Mouse (Mus musculus): Measurements from ENCODE around the gene Vmn1r177. TPM values are rescaled to one million over a fixed set of nuclear protein-coding genes. Genes with fewer than 3 reads are reported as not detected.
"Not testable (repeated sequence)": the region's sequence is repeated elsewhere in the genome, so short reads cannot be mapped to it uniquely, and the experiment has no call there.

Vmn1r177 gene
- total RNA-seq (2014; rRNA removed) (not detected in 2 replicates), polyA plus RNA-seq (2015; fragmentation: Nextera tagmentation; extraction: Ambion mirVana) (not detected in 2 replicates)

DNA sequence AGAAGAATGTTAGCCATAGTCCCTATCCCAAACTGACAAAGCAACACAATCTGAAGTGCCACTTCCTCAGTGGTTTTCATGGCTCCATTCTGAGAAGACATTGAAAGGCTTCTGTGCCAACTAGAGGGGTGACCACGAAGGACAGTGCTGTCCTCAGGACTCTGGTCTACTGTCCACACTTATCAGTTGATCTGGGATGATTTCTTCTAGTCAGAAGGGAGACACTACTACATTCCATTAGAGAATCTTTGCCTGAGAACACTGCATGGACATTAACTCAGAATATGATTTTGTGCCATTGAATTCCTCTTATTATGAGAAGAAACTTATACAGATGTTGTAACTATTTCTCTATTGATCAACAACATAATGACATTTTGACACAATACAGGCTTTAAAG is at the start of gene Vmn1r177:
Gene Vmn1r177, minus strand, starts transcription at position 101 of the 400 bp plus-strand sequence.
- H3K27me3 ChIP-seq (ENCODE audit: insufficient read depth, low read length); H3K36me3 ChIP-seq (ENCODE audit: insufficient read depth); DNase-seq; H3K9me3 ChIP-seq (ENCODE audit: low read length); H3K27ac ChIP-seq (ENCODE audit: low read depth, low read length); ATAC-seq; H3K4me3 ChIP-seq (ENCODE audit: low read depth, low read length); H3K4me2 ChIP-seq (ENCODE audit: low read depth); H3K4me1 ChIP-seq (ENCODE audit: insufficient read depth); H3K9ac ChIP-seq: not testable (repeated sequence)
- WGBS: 15% methylated on average over 1 of the region's 1 CpGs

DNA sequence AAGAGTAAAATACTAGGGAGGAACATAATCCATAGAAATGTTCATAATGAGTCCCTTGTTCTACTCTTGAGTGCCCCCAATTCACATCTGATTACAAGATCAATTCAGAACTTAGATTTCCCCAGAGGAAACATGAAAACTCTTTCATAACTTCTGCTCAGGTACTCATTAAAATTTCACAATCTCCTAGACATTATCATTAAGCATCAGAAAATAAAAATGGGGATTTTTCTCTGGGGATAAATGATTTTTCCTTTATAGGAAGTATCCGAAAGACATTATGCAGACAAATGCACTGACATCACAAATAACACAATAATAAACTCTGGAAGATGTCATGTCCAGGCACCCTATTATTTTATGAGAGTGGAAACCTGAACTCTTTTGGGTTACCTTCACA is 25.5 kb upstream of the Vmn1r177 start, which contains the start of gene Vmn1r178:
Gene Vmn1r178, plus strand, starts transcription at position 301 of the 400 bp plus-strand sequence.
- no peaks in the 10 kb centered on the region for H3K4me1 ChIP-seq (ENCODE audit: insufficient read depth)
- H3K9me3 ChIP-seq (ENCODE audit: low read length): no peaks in the 10 kb centered on the region
- DNase-seq: no peak
- TF ChIP-seq CTCF (IDR thresholded peaks at IDR 0.05; ENCODE audit: low read depth): no peak
- H3K27ac ChIP-seq (ENCODE audit: low read depth, low read length): no peak within 1 kb of the TSS
- no peak for ATAC-seq
- no peak within 1 kb of the TSS for H3K4me3 ChIP-seq (ENCODE audit: low read depth, low read length)
- 83% methylated on average over 1 of the region's 1 CpGs for WGBS
- no peak within 1 kb of the TSS for H3K9ac ChIP-seq
- no peaks in the 10 kb centered on the region for H3K36me3 ChIP-seq (ENCODE audit: insufficient read depth)
- H3K27me3 ChIP-seq (ENCODE audit: insufficient read depth, low read length): no peaks in the 10 kb centered on the region
- no peak within 1 kb of the TSS for H3K4me2 ChIP-seq (ENCODE audit: low read depth)

DNA sequence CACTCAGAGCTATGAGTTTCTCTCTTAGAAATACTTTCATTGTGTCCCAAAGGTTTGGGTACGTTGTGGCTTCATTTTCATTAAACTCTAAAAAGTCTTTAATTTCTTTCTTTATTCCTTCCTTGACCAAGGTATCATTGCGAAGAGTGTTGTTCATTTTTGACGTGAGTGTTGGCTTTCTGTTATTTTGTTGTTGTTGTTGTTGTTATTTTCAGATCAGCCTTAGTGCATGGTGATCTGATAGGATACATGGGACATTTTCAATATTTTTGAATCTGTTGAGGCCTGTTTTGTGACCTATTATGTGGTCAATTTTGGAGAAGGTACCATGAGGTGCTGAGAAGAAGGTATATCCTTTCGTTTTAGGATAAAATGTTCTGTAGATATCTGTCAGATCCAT is 10.7 kb upstream of the Vmn1r177 start:
- H3K4me2 ChIP-seq (ENCODE audit: low read depth); H3K9me3 ChIP-seq (ENCODE audit: low read length); ATAC-seq; H3K9ac ChIP-seq; H3K4me1 ChIP-seq (ENCODE audit: insufficient read depth); H3K27ac ChIP-seq (ENCODE audit: low read depth, low read length); H3K27me3 ChIP-seq (ENCODE audit: insufficient read depth, low read length); H3K36me3 ChIP-seq (ENCODE audit: insufficient read depth); DNase-seq; H3K4me3 ChIP-seq (ENCODE audit: low read depth, low read length): not testable (repeated sequence)
- 53% methylated on average over 3 of the region's 4 CpGs for WGBS

DNA sequence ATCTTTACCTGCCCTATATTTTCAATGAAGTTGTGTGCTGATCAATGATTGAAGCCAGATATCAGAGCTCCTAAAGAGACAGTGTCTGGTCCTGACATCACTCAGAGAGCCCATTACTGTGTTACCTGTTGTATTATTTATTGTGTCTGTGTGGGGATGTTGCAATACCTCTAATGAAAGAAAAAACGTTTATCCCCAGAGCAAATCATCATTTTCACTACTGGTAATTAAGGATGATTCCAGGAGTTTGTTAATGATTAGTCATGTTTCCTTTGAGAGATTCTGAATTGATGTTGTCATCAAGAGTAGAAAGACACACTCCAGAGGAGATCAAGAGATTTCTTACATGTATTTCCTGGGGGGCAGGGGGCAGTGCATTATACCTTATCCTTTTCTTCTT is 29.0 kb downstream of the Vmn1r177 start, which contains the start of gene Vmn1r176:
Gene Vmn1r176, minus strand, starts transcription at position 101 of the 400 bp plus-strand sequence.
- H3K4me1 ChIP-seq (ENCODE audit: insufficient read depth); H3K9ac ChIP-seq; H3K36me3 ChIP-seq (ENCODE audit: insufficient read depth); DNase-seq; H3K27me3 ChIP-seq (ENCODE audit: insufficient read depth, low read length); H3K4me2 ChIP-seq (ENCODE audit: low read depth); H3K27ac ChIP-seq (ENCODE audit: low read depth, low read length); ATAC-seq; H3K4me3 ChIP-seq (ENCODE audit: low read depth, low read length); H3K9me3 ChIP-seq (ENCODE audit: low read length): not testable (repeated sequence)
- WGBS: no CpG with 5 or more reads among the region's 1 CpGs

Other genes with a start within 250 kb of the Vmn1r177 start
- not detected in 2 replicates for gene Vmn1r171, start 235.7 kb downstream of the Vmn1r177 start, total RNA-seq (2014; rRNA removed)
- gene Vmn1r171, start 235.7 kb downstream of the Vmn1r177 start, polyA plus RNA-seq (2015; fragmentation: Nextera tagmentation; extraction: Ambion mirVana): not detected in 2 replicates
- gene Vmn1r172, start 208.1 kb downstream of the Vmn1r177 start, total RNA-seq (2014; rRNA removed): not detected in 2 replicates
- gene Vmn1r172, start 208.1 kb downstream of the Vmn1r177 start, polyA plus RNA-seq (2015; fragmentation: Nextera tagmentation; extraction: Ambion mirVana): not detected in 2 replicates
- not detected in 2 replicates for gene Vmn1r173, start 165.7 kb downstream of the Vmn1r177 start, total RNA-seq (2014; rRNA removed)
- not detected in 2 replicates for gene Vmn1r173, start 165.7 kb downstream of the Vmn1r177 start, polyA plus RNA-seq (2015; fragmentation: Nextera tagmentation; extraction: Ambion mirVana)
- not detected in 2 replicates for gene Vmn1r174, start 114.2 kb downstream of the Vmn1r177 start, total RNA-seq (2014; rRNA removed)
- gene Vmn1r174, start 114.2 kb downstream of the Vmn1r177 start, polyA plus RNA-seq (2015; fragmentation: Nextera tagmentation; extraction: Ambion mirVana): not detected in 2 replicates
- gene Vmn1r175, start 55.8 kb downstream of the Vmn1r177 start, total RNA-seq (2014; rRNA removed): not detected in 2 replicates
- gene Vmn1r175, start 55.8 kb downstream of the Vmn1r177 start, polyA plus RNA-seq (2015; fragmentation: Nextera tagmentation; extraction: Ambion mirVana): not detected in 2 replicates
- gene Vmn1r176, start 29.1 kb downstream of the Vmn1r177 start, total RNA-seq (2014; rRNA removed): not detected in 2 replicates
- gene Vmn1r176, start 29.1 kb downstream of the Vmn1r177 start, polyA plus RNA-seq (2015; fragmentation: Nextera tagmentation; extraction: Ambion mirVana): not detected in 2 replicates
- gene Vmn1r178, start 25.6 kb upstream of the Vmn1r177 start, total RNA-seq (2014; rRNA removed): not detected in 2 replicates
- gene Vmn1r178, start 25.6 kb upstream of the Vmn1r177 start, polyA plus RNA-seq (2015; fragmentation: Nextera tagmentation; extraction: Ambion mirVana): not detected in 2 replicates
- gene Vmn1r179, start 60.5 kb upstream of the Vmn1r177 start, total RNA-seq (2014; rRNA removed): not detected in 2 replicates
- not detected in 2 replicates for gene Vmn1r179, start 60.5 kb upstream of the Vmn1r177 start, polyA plus RNA-seq (2015; fragmentation: Nextera tagmentation; extraction: Ambion mirVana)
- gene Vmn1r180, start 84.2 kb upstream of the Vmn1r177 start, total RNA-seq (2014; rRNA removed): not detected in 2 replicates
- not detected in 2 replicates for gene Vmn1r180, start 84.2 kb upstream of the Vmn1r177 start, polyA plus RNA-seq (2015; fragmentation: Nextera tagmentation; extraction: Ambion mirVana)
- not detected in 2 replicates for gene Vmn1r181, start 108.2 kb upstream of the Vmn1r177 start, total RNA-seq (2014; rRNA removed)
- gene Vmn1r181, start 108.2 kb upstream of the Vmn1r177 start, polyA plus RNA-seq (2015; fragmentation: Nextera tagmentation; extraction: Ambion mirVana): not detected in 2 replicates
- gene V1rd19, start 135.2 kb upstream of the Vmn1r177 start, total RNA-seq (2014; rRNA removed): not detected in 2 replicates
- not detected in 2 replicates for gene V1rd19, start 135.2 kb upstream of the Vmn1r177 start, polyA plus RNA-seq (2015; fragmentation: Nextera tagmentation; extraction: Ambion mirVana)
- gene Vmn1r183, start 186.8 kb upstream of the Vmn1r177 start, total RNA-seq (2014; rRNA removed): not detected in 2 replicates
- not detected in 2 replicates for gene Vmn1r183, start 186.8 kb upstream of the Vmn1r177 start, polyA plus RNA-seq (2015; fragmentation: Nextera tagmentation; extraction: Ambion mirVana)
- 38.2 and 44.0 TPM in 2 replicates for gene Zfp180, start 215.5 kb upstream of the Vmn1r177 start, total RNA-seq (2014; rRNA removed)
- gene Zfp180, start 215.5 kb upstream of the Vmn1r177 start, polyA plus RNA-seq (2015; fragmentation: Nextera tagmentation; extraction: Ambion mirVana): 19.0 and 23.9 TPM in 2 replicates
- 7.5 and 12.2 TPM in 2 replicates for gene Zfp112, start 245.9 kb upstream of the Vmn1r177 start, total RNA-seq (2014; rRNA removed)
- gene Zfp112, start 245.9 kb upstream of the Vmn1r177 start, polyA plus RNA-seq (2015; fragmentation: Nextera tagmentation; extraction: Ambion mirVana): 3.7 and 4.7 TPM in 2 replicates

All from forebrain, postnatal 0 days (tissue).